Mouse (Mus musculus): ENCODE results near the gene Calhm6. TPM values are rescaled to one million over a fixed set of nuclear protein-coding genes. Genes with fewer than 3 reads are reported as not detected.

The Calhm6 gene
- polyA plus RNA-seq, 1 experiment = 0.05 TPM

GRCm38 (mm10) chr10:34171191-34171590 lies 43.4 kb upstream of the Calhm6 start:
- no peak overlapping the region for H3K4me3 ChIP-seq
- H3K27me3 ChIP-seq (ENCODE audit: control insufficient read depth, insufficient read depth, insufficient read length) = no peaks in the 10 kb centered on the region
- H3ac ChIP-seq (ENCODE audit: control insufficient read depth, insufficient read length) = no peak overlapping the region
- H3K36me3 ChIP-seq (ENCODE audit: control insufficient read depth, insufficient read depth) = no peaks in the 10 kb centered on the region
- peaks cover 11% of the 10 kb centered on the region for H3K79me2 ChIP-seq (ENCODE audit: control insufficient read depth, insufficient read depth)
- no peak overlapping the region for H3K4me2 ChIP-seq (ENCODE audit: low read depth)
- TF ChIP-seq POLR2AphosphoS2 (IDR thresholded peaks at IDR 0.05; ENCODE audit: insufficient read length, low read depth) = no peak
- no peak for TF ChIP-seq MAX (IDR thresholded peaks at IDR 0.05; ENCODE audit: low read depth)
- no peak for TF ChIP-seq MYOG (IDR thresholded peaks at IDR 0.05; ENCODE audit: control insufficient read depth in 1 of 3, insufficient read depth in 1 of 3, insufficient read length in 2 of 3, low read depth in 2 of 3)
- no peak for TF ChIP-seq SRF (IDR thresholded peaks at IDR 0.05; ENCODE audit: control insufficient read depth, insufficient read length, low read depth)
- TF ChIP-seq POLR2A (IDR thresholded peaks at IDR 0.05; ENCODE audit: insufficient read length, low read depth) = no peak

DNA sequence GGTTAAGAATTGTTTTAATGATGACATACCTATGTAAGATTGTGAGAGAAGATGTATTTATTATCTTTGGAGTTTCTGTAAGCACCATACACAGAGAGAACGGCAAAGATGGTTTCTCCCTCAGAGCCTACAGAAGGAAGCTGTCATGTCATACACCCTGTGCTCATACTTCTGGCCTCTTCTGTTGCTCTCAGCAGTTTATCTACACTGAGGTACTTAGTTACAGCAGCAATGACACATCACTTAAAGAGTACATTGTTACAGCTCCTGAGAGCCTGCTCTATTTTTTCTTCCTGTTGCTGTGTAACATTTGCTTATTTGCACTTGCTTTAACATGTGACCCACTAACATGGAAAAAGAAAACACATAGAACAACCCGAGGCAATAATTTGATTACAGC lies 39.2 kb upstream of the Calhm6 start:
- Histone ChIP-seq H3K79me2 (ENCODE audit: control insufficient read depth, insufficient read depth) (peaks cover 6% of the 10 kb centered on the region), H3K27me3 (ENCODE audit: control insufficient read depth, insufficient read depth, insufficient read length) (no peaks in the 10 kb centered on the region), H3K36me3 (ENCODE audit: control insufficient read depth, insufficient read depth) (no peaks in the 10 kb centered on the region), H3K4me3 (no peak overlapping the region), H3K4me2 (ENCODE audit: low read depth) (no peak overlapping the region), H3ac (ENCODE audit: control insufficient read depth, insufficient read length) (no peak overlapping the region)
- TF ChIP-seq POLR2A (IDR thresholded peaks at IDR 0.05; ENCODE audit: insufficient read length, low read depth) = no peak
- no peak for TF ChIP-seq SRF (IDR thresholded peaks at IDR 0.05; ENCODE audit: control insufficient read depth, insufficient read length, low read depth)
- TF ChIP-seq E2F4 (IDR thresholded peaks at IDR 0.05; ENCODE audit: insufficient read depth) = no peak
- no peak for TF ChIP-seq TCF3 (IDR thresholded peaks at IDR 0.05; ENCODE audit: insufficient read length, low read depth)
- no peak for TF ChIP-seq MAX (IDR thresholded peaks at IDR 0.05; ENCODE audit: low read depth)

DNA sequence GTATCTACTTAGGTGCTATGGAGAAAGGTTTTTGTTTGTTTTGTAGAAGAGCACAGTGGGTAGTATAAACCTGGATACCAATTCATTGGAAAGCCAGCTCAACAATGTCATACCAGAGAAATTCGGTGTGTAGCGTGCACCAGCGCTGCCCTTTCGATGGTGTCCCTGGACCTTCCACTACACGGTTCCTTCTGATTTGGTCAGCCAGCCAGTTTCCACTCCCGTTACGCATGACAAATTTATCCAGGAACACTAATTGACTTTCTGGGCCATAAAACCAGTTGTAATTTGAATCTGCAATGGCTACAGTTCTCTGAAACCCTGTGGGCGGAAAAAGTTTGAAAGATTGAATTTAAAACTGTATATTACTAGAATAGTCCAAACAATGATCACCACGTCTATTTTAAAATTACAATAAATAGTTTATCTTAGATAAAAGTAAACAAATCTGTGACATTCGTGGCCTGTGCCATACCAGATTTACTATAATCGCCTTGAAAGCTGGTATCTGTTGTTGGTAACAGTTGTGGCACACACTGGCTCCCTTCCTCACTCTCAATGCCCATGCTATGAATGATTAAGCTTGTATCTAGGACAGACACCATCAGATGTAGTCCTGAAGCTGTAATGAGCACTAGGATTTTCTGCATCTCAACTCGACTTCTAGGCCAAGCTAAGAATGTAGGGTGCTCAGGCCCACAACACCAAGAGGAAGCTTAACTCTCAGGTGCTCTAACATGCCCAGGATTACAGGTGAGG lies 28.2 kb upstream of the Calhm6 start:
- no peak overlapping the region for H3ac ChIP-seq (ENCODE audit: control insufficient read depth, insufficient read length)
- no peak for TF ChIP-seq MAX (IDR thresholded peaks at IDR 0.05; ENCODE audit: low read depth)
- TF ChIP-seq CEBPB (IDR thresholded peaks at IDR 0.05; ENCODE audit: insufficient read depth, poor library complexity, severe bottlenecking) = no peak

GRCm38 (mm10) chr10:34151827-34152226 lies 24.0 kb upstream of the Calhm6 start:
- TF ChIP-seq TCF3 (IDR thresholded peaks at IDR 0.05; ENCODE audit: insufficient read length, low read depth) = no peak
- no peak for TF ChIP-seq MYOG (IDR thresholded peaks at IDR 0.05; ENCODE audit: control insufficient read depth in 1 of 3, insufficient read depth in 1 of 3, insufficient read length in 2 of 3, low read depth in 2 of 3)
- TF ChIP-seq CEBPB (IDR thresholded peaks at IDR 0.05; ENCODE audit: insufficient read depth, poor library complexity, severe bottlenecking) = no peak
- no peak for TF ChIP-seq POLR2A (IDR thresholded peaks at IDR 0.05; ENCODE audit: insufficient read length, low read depth)
- TF ChIP-seq REST (IDR thresholded peaks at IDR 0.05; ENCODE audit: insufficient read depth, insufficient read length) = no peak
- no peak for TF ChIP-seq TCF12 (IDR thresholded peaks at IDR 0.05; ENCODE audit: insufficient read depth, poor library complexity, severe bottlenecking)
- no peak for TF ChIP-seq E2F4 (IDR thresholded peaks at IDR 0.05; ENCODE audit: insufficient read depth)
- no peak for TF ChIP-seq MYOD1 (IDR thresholded peaks at IDR 0.05; ENCODE audit: control insufficient read depth in 1 of 3, insufficient read length in 2 of 3, low read depth in 2 of 3)
- TF ChIP-seq USF1 (IDR thresholded peaks at IDR 0.05; ENCODE audit: low read depth) = no peak
- peaks cover 19% of the 10 kb centered on the region for H3K36me3 ChIP-seq (ENCODE audit: control insufficient read depth, insufficient read depth)
- H3ac ChIP-seq (ENCODE audit: control insufficient read depth, insufficient read length) = no peak overlapping the region

More for the DNA sequence above, 28.2 kb upstream of the Calhm6 start:
- H3K36me3 ChIP-seq (ENCODE audit: control insufficient read depth, insufficient read depth) = peaks cover 33% of the 10 kb centered on the region
- H3K4me3 ChIP-seq = no peak overlapping the region
- no peak overlapping the region for H3K4me2 ChIP-seq (ENCODE audit: low read depth)
- no peaks in the 10 kb centered on the region for H3K79me2 ChIP-seq (ENCODE audit: control insufficient read depth, insufficient read depth)
- H3K27me3 ChIP-seq (ENCODE audit: control insufficient read depth, insufficient read depth, insufficient read length) = no peaks in the 10 kb centered on the region

DNA sequence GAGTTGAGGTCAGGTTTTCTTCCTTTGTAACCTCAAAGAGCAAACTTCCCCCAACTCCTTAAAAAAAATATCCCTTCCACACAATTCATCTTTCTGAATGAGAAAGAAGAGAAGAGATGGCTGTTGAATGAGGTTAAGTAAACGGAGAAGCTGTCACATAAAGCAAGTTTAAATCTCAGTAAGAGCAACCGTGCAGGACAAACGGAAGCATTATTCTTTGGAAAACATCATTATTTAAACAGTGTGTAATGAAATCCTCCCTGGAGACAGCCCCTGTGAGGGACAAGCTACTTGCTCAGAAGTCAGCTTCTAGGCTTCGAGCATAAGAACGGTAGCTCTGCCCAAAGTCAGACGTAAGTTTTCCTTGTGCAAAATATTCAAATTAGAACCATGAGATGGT lies 22.7 kb upstream of the Calhm6 start:
- Histone ChIP-seq H3K36me3 (ENCODE audit: control insufficient read depth, insufficient read depth) (peaks cover 14% of the 10 kb centered on the region), H3ac (ENCODE audit: control insufficient read depth, insufficient read length) (no peak overlapping the region), H3K4me2 (ENCODE audit: low read depth) (no peak overlapping the region), H3K79me2 (ENCODE audit: control insufficient read depth, insufficient read depth) (no peaks in the 10 kb centered on the region), H3K4me3 (no peak overlapping the region), H3K27me3 (ENCODE audit: control insufficient read depth, insufficient read depth, insufficient read length) (no peaks in the 10 kb centered on the region)
- no peak for TF ChIP-seq SRF (IDR thresholded peaks at IDR 0.05; ENCODE audit: control insufficient read depth, insufficient read length, low read depth)
- no peak for TF ChIP-seq TCF3 (IDR thresholded peaks at IDR 0.05; ENCODE audit: insufficient read length, low read depth)
- no peak for TF ChIP-seq POLR2AphosphoS2 (IDR thresholded peaks at IDR 0.05; ENCODE audit: insufficient read length, low read depth)
- no peak for TF ChIP-seq MAX (IDR thresholded peaks at IDR 0.05; ENCODE audit: low read depth)
- TF ChIP-seq TCF12 (IDR thresholded peaks at IDR 0.05; ENCODE audit: insufficient read depth, poor library complexity, severe bottlenecking) = no peak
- TF ChIP-seq CEBPB (IDR thresholded peaks at IDR 0.05; ENCODE audit: insufficient read depth, poor library complexity, severe bottlenecking) = no peak
- TF ChIP-seq E2F4 (IDR thresholded peaks at IDR 0.05; ENCODE audit: insufficient read depth) = no peak
- TF ChIP-seq MYOD1 (IDR thresholded peaks at IDR 0.05; ENCODE audit: control insufficient read depth in 1 of 3, insufficient read length in 2 of 3, low read depth in 2 of 3) = no peak
- no peak for TF ChIP-seq MYOG (IDR thresholded peaks at IDR 0.05; ENCODE audit: control insufficient read depth in 1 of 3, insufficient read depth in 1 of 3, insufficient read length in 2 of 3, low read depth in 2 of 3)
- no peak for TF ChIP-seq USF1 (IDR thresholded peaks at IDR 0.05; ENCODE audit: low read depth)
- TF ChIP-seq POLR2A (IDR thresholded peaks at IDR 0.05; ENCODE audit: insufficient read length, low read depth) = no peak
- TF ChIP-seq REST (IDR thresholded peaks at IDR 0.05; ENCODE audit: insufficient read depth, insufficient read length) = no peak

More at GRCm38 (mm10) chr10:34151827-34152226, 24.0 kb upstream of the Calhm6 start:
- Histone ChIP-seq H3K4me3 (no peak overlapping the region), H3K79me2 (ENCODE audit: control insufficient read depth, insufficient read depth) (no peaks in the 10 kb centered on the region), H3K27me3 (ENCODE audit: control insufficient read depth, insufficient read depth, insufficient read length) (no peaks in the 10 kb centered on the region), H3K4me2 (ENCODE audit: low read depth) (no peak overlapping the region)

Measured in myocyte (in vitro differentiated cells).